Mouse (Mus musculus): ENCODE measurements around the gene Slco1c1.
"Not testable (repeated sequence)": the region's sequence is repeated elsewhere in the genome, so short reads cannot be mapped to it uniquely, and the experiment has no call there.

Gene Slco1c1

GRCm38 (mm10) chr6:141584791-141585403 is 60.7 kb downstream of the Slco1c1 start:
- in situ Hi-C loops (cut with MseI, MboI): no loop called here

GRCm38 (mm10) chr6:141590002-141590401 is 65.8 kb downstream of the Slco1c1 start:
- in situ Hi-C loops (cut with MseI, MboI): no loop called here

DNA sequence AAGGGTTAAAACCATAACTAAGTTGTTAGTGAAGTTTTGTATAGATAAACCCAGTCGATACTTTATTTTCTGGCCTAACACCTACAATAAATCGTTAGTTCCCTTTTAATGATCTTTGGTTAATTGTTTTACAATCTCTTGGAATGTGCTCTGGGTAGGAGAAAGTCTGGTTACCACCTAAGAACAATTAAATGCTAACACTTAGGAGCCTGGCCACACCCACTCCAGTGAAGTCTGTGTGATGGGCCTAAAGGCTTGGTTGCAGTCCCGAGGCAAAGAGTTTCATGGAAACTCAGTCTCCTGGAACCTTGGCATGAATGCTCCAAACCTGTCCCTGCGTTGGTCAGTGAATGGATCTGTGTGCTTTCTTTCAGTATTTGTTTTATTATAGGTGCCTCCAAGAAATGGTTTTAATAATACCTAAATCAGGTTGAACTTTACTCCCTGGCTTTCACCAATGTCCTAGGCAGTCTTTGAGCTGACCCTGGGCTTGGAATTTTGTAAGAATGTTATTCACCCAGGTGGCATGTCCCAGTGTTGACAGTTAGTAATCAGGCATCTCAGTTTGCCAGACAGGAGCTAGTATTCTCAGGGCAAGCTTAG is 66.5 kb downstream of the Slco1c1 start:
- in situ Hi-C loops (cut with MseI, MboI): not testable (repeated sequence)

GRCm38 (mm10) chr6:141596081-141596480 is 71.9 kb downstream of the Slco1c1 start:
- in situ Hi-C loops (cut with MseI, MboI): no loop called here

GRCm38 (mm10) chr6:141597037-141597436 is 72.9 kb downstream of the Slco1c1 start:
- in situ Hi-C loops (cut with MseI, MboI): no loop called here

GRCm38 (mm10) chr6:141600940-141601339 is 76.8 kb downstream of the Slco1c1 start:
- in situ Hi-C loops (cut with MseI, MboI): no loop called here

DNA sequence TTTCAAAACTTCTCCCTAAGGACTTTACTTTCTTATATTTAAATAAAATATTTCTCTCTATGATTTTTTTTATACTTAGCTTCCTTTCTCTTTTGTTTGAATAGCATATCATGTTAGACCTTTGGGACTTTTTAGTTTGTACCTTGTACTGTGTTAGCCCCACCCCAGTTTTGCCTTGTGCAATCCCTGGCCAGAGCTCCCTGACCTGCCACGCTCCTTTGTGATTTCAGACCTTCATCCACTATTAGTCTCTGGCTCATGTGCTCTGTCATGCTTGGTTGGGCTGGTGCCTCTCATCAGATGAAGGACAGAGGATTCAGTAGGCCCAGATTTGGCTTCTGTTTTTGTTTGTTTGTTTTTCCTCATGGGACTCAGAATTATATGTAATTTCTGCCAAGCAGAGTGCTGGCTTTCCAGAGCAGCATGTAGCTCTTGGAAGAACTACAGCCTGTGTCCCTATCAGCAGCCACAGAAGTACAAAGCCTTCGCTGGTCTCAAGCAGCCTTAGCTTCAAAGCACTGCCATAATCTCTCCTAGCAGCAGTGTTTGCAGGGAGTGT is 86.6 kb downstream of the Slco1c1 start:
- in situ Hi-C loops (cut with MseI, MboI): no loop called here

DNA sequence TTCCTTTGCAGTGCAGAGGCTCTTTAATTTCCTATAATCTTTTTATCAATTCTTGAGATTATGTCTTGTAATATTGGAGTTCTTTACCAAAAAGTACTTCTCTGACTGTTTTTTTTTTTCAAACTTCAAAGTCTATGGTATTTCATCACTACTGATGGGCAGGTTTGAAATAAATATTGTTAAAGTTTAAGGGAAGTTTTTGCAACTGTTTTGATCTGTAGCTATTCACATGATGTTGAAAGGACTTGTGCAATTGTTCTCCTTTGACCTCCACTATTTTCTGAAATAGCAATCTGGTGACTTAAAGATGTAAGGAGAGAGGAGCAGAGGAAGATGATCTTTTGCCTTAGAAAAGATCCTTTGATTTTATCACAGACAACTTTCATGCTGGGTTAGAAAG is 89.8 kb downstream of the Slco1c1 start:
- in situ Hi-C loops (cut with MseI, MboI): no loop called here

GRCm38 (mm10) chr6:141615348-141615747 is 91.2 kb downstream of the Slco1c1 start:
- in situ Hi-C loops (cut with MseI, MboI): no loop called here

All from mouse trophoblast stem cell (cell line).